Mouse (Mus musculus): Measurements from ENCODE around the gene Jak1. TPM values are rescaled to one million over a fixed set of nuclear protein-coding genes. Genes with fewer than 3 reads are reported as not detected.

Gene Jak1
- polyA plus RNA-seq, 1 experiment from 2014 or later: 64.7 TPM

- Histone ChIP-seq H3K9me3 (no peaks in the 10 kb centered on the region), H3K27me3 (replicated peaks) (peaks cover 31% of the 10 kb centered on the region), H3K4me3 (no peak overlapping the region), H3K4me1 (peaks cover 14% of the 10 kb centered on the region; the same call in 1 of the 2 replicates), H3K4me2 (replicated peaks) (peak overlapping the region; percentile 86; the same call in 1 of the 2 replicates), H3K9ac (no peak overlapping the region), H3K27ac (no peak overlapping the region), H3K36me3 (no peaks in the 10 kb centered on the region)
- ATAC-seq (ENCODE audit: low FRiP score, low read depth): no peak
- 38% methylated on average over 9 of the region's 9 CpGs for WGBS
Observed at GRCm38 (mm10) chr4:101293661-101294060, 28.6 kb upstream of the Jak1 start.

DNA sequence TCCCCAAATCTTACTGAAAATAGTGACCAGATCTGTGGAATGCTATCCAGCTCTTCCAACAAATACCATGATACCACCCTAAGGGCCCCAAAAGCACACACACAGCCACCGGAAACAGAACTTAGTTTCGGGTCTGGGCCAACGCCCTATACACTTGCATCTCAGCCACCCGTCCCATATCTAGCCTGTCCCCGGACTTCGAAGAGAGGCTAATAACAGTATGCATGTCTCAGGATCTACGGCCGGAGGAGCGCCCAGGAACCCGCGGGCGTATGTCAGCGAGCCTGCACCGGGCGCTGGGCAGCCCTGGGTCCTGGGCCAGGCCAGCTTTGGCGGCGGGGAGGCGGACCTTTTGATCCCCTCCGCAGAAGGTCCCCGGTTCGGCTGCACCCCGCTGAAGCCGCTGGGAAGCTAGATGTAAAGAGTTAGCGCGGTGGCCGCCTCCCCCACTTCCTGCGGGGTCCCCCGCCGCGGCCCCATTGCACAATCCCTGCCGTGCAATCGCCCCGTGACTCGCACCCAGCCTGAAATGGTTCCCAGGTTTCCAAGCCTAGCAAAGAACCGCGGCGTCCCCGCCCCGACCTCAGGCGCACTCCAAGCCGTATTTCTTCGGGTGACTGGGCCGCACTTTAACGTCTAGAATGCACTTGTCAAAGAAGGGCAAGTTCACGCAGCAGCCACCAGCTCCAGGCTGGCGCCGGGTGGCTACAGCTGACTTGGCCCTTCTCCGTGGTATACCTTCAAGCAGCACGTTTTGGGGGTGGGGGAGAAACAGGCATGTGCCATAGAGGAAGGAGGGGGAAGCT lies 27.9 kb upstream of the Jak1 start:
- Histone ChIP-seq H3K36me3 (no peaks in the 10 kb centered on the region), H3K9ac (peak overlapping the region; percentile 51), H3K27me3 (replicated peaks) (peaks cover 31% of the 10 kb centered on the region), H3K9me3 (no peaks in the 10 kb centered on the region), H3K4me1 (peaks cover 14% of the 10 kb centered on the region; the same call in 1 of the 2 replicates), H3K4me2 (replicated peaks) (peak overlapping the region; percentile 86), H3K27ac (no peak overlapping the region), H3K4me3 (peak overlapping the region; percentile 43)
- ATAC-seq (ENCODE audit: low FRiP score, low read depth): peak; percentile 57; the same call in 1 of the 2 replicates
- WGBS: under 1% methylated on average over 49 of the region's 49 CpGs

DNA sequence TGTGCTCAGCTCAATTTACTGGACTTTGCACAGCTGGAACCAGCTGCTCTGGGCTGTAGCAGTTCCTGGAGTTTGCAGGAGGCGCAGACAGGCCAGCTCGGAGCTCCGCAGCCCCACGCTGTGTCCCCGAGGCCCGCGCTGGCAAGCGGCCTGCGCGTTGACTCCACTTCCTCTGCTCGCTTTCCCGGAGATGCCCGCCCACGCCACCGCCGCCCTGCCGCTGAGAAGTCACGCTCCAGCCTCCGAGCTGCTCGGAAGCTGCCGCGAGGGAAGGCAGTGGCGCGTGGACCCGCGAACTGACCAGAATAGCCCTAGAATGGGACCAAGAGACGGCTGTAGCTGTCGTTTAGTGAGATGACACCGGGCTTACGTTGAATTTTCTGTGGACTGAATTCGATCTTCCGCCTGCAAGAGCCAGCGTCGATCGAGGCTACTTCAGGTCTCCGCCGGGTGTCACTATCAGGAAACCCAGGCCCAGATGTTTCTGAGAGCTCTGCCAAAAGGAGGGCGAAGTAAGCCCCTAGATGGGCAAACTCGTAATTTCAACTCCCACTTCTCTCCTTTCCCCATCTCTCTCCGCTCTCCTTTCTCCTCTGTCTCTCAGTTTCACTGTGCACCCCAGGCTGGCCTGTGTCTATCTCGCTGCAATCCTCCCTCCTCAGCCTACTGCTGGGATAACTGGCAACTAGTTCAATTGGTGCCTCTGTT lies 27.1 kb upstream of the Jak1 start:
- peaks cover 31% of the 10 kb centered on the region for H3K27me3 ChIP-seq (replicated peaks)
- H3K9ac ChIP-seq: peak overlapping the region; percentile 51
- H3K27ac ChIP-seq: no peak overlapping the region
- peak; percentile 63; the same call in 1 of the 2 replicates for ATAC-seq (ENCODE audit: low FRiP score, low read depth)
- H3K4me1 ChIP-seq: peaks cover 14% of the 10 kb centered on the region; the same call in 1 of the 2 replicates
- H3K4me3 ChIP-seq: peak overlapping the region; percentile 37
- 2% methylated on average over 41 of the region's 41 CpGs for WGBS
- H3K36me3 ChIP-seq: no peaks in the 10 kb centered on the region
- H3K9me3 ChIP-seq: no peaks in the 10 kb centered on the region
- peak overlapping the region; percentile 86 for H3K4me2 ChIP-seq (replicated peaks)

GRCm38 (mm10) chr4:101288292-101288691 lies 23.2 kb upstream of the Jak1 start:
- no peaks in the 10 kb centered on the region for H3K9me3 ChIP-seq
- no peak overlapping the region for H3K4me2 ChIP-seq (replicated peaks)
- no peak overlapping the region for H3K9ac ChIP-seq
- peaks cover 16% of the 10 kb centered on the region for H3K27me3 ChIP-seq (replicated peaks)
- H3K4me1 ChIP-seq: peaks cover 12% of the 10 kb centered on the region; the same call in 1 of the 2 replicates
- H3K4me3 ChIP-seq: no peak overlapping the region
- H3K27ac ChIP-seq: no peak overlapping the region
- H3K36me3 ChIP-seq: no peaks in the 10 kb centered on the region
- no peak for ATAC-seq (ENCODE audit: low FRiP score, low read depth)
- WGBS: 52% methylated on average over 11 of the region's 11 CpGs

GRCm38 (mm10) chr4:101286562-101286961 lies 21.5 kb upstream of the Jak1 start:
- no peaks in the 10 kb centered on the region for H3K9me3 ChIP-seq
- no peak overlapping the region for H3K27ac ChIP-seq
- H3K4me3 ChIP-seq: no peak overlapping the region
- no peak overlapping the region for H3K9ac ChIP-seq
- no peak overlapping the region for H3K4me2 ChIP-seq (replicated peaks)
- H3K27me3 ChIP-seq (replicated peaks): peaks cover 5% of the 10 kb centered on the region; the same call in 1 of the 2 replicates
- WGBS: 89% methylated on average over 6 of the region's 6 CpGs
- H3K36me3 ChIP-seq: no peaks in the 10 kb centered on the region
- no peaks in the 10 kb centered on the region for H3K4me1 ChIP-seq
- ATAC-seq (ENCODE audit: low FRiP score, low read depth): no peak

GRCm38 (mm10) chr4:101285906-101286432 lies 20.9 kb upstream of the Jak1 start:
- Histone ChIP-seq H3K4me2 (replicated peaks) (no peak overlapping the region), H3K9me3 (no peaks in the 10 kb centered on the region), H3K36me3 (no peaks in the 10 kb centered on the region), H3K9ac (no peak overlapping the region), H3K4me1 (no peaks in the 10 kb centered on the region), H3K27me3 (replicated peaks) (peaks cover 1% of the 10 kb centered on the region; the same call in 1 of the 2 replicates), H3K27ac (no peak overlapping the region), H3K4me3 (no peak overlapping the region)
- WGBS: 65% methylated on average over 2 of the region's 2 CpGs
- ATAC-seq (ENCODE audit: low FRiP score, low read depth): no peak

DNA sequence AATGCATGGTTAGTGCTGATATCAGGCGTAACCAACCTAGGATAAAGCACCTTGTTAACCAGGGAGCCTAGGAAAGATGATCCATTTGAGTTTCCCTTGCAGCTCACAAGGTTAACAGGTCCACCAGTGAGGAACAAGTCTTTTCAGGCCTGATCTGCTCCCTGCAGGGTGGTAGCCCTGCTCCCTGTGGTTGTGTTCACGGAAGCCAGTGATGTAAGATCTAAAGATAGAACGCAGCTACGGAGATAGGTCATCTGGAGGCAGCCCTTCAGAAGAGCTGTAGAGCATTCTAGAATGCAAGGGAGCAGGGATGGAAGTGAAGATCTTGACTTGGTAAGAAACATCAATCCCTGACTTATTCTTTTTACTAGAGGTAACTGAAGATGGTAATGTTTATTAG lies 18.9 kb upstream of the Jak1 start:
- no peak for ATAC-seq (ENCODE audit: low FRiP score, low read depth)

GRCm38 (mm10) chr4:101282237-101282636 lies 17.2 kb upstream of the Jak1 start:
- H3K27ac ChIP-seq: no peak overlapping the region
- H3K36me3 ChIP-seq: no peaks in the 10 kb centered on the region
- no peak overlapping the region for H3K9ac ChIP-seq
- H3K27me3 ChIP-seq (replicated peaks): no peaks in the 10 kb centered on the region
- H3K4me3 ChIP-seq: no peak overlapping the region
- no peaks in the 10 kb centered on the region for H3K9me3 ChIP-seq
- no peaks in the 10 kb centered on the region for H3K4me1 ChIP-seq
- H3K4me2 ChIP-seq (replicated peaks): no peak overlapping the region
- no peak for ATAC-seq (ENCODE audit: low FRiP score, low read depth)
- 70% methylated on average over 1 of the region's 1 CpGs for WGBS

More for the DNA sequence above, 18.9 kb upstream of the Jak1 start:
- H3K4me2 ChIP-seq (replicated peaks): no peak overlapping the region
- H3K9ac ChIP-seq: no peak overlapping the region
- H3K27me3 ChIP-seq (replicated peaks): no peaks in the 10 kb centered on the region
- no peaks in the 10 kb centered on the region for H3K36me3 ChIP-seq
- WGBS: 79% methylated on average over 4 of the region's 4 CpGs
- no peak overlapping the region for H3K4me3 ChIP-seq
- H3K9me3 ChIP-seq: no peaks in the 10 kb centered on the region
- H3K27ac ChIP-seq: no peak overlapping the region
- no peaks in the 10 kb centered on the region for H3K4me1 ChIP-seq

- Histone ChIP-seq H3K36me3 (no peaks in the 10 kb centered on the region), H3K4me1 (no peaks in the 10 kb centered on the region), H3K9me3 (no peaks in the 10 kb centered on the region), H3K27ac (no peak overlapping the region), H3K4me2 (replicated peaks) (no peak overlapping the region), H3K4me3 (no peak overlapping the region), H3K9ac (no peak overlapping the region), H3K27me3 (replicated peaks) (no peaks in the 10 kb centered on the region)
- no peak for ATAC-seq (ENCODE audit: low FRiP score, low read depth)
- 86% methylated on average over 2 of the region's 2 CpGs for WGBS
Observed at GRCm38 (mm10) chr4:101280119-101280518, 15.0 kb upstream of the Jak1 start.

GRCm38 (mm10) chr4:101276456-101277070 lies 11.5 kb upstream of the Jak1 start:
- H3K9ac ChIP-seq: no peak overlapping the region
- H3K4me1 ChIP-seq: no peaks in the 10 kb centered on the region
- 86% methylated on average over 6 of the region's 6 CpGs for whole genome bisulfite sequencing
- H3K4me2 ChIP-seq (replicated peaks): no peak overlapping the region
- no peaks in the 10 kb centered on the region for H3K36me3 ChIP-seq
- H3K9me3 ChIP-seq: no peaks in the 10 kb centered on the region
- H3K27me3 ChIP-seq (replicated peaks): no peaks in the 10 kb centered on the region
- no peak overlapping the region for H3K4me3 ChIP-seq
- ATAC-seq (ENCODE audit: low FRiP score, low read depth): no peak
- H3K27ac ChIP-seq: no peak overlapping the region

DNA sequence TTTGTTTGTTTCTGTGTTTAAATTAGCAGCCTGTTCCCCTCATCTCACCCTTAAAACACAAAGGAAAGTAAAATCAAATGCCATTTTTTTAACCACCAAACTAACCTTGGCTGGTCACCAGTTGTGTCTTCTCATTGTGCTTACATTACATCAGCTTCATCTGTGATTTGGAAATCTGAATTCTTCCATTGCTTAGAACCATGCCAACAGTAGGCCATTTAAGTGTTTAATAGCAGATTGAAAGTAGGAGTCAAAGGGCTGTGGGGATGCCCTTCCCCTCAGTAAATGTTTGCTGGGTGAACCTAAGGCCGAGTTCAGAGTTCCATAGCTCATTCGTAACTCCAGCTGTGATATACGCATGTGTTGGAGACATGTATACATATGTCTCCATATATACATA lies 10.8 kb upstream of the Jak1 start:
- H3K4me2 ChIP-seq (replicated peaks): no peak overlapping the region
- no peak overlapping the region for H3K4me3 ChIP-seq
- WGBS: 87% methylated on average over 3 of the region's 3 CpGs
- no peaks in the 10 kb centered on the region for H3K4me1 ChIP-seq
- no peak overlapping the region for H3K27ac ChIP-seq
- H3K9ac ChIP-seq: no peak overlapping the region
- ATAC-seq (ENCODE audit: low FRiP score, low read depth): no peak
- H3K36me3 ChIP-seq: no peaks in the 10 kb centered on the region
- no peaks in the 10 kb centered on the region for H3K27me3 ChIP-seq (replicated peaks)
- no peaks in the 10 kb centered on the region for H3K9me3 ChIP-seq

GRCm38 (mm10) chr4:101270734-101271133 lies 5.7 kb upstream of the Jak1 start:
- no peak overlapping the region for H3K9ac ChIP-seq
- no peaks in the 10 kb centered on the region for H3K36me3 ChIP-seq
- no peak for ATAC-seq (ENCODE audit: low FRiP score, low read depth)
- H3K4me3 ChIP-seq: no peak overlapping the region
- H3K4me1 ChIP-seq: no peaks in the 10 kb centered on the region
- 87% methylated on average over 3 of the region's 3 CpGs for WGBS
- no peak overlapping the region for H3K27ac ChIP-seq
- no peaks in the 10 kb centered on the region for H3K9me3 ChIP-seq
- H3K27me3 ChIP-seq (replicated peaks): no peaks in the 10 kb centered on the region
- H3K4me2 ChIP-seq (replicated peaks): no peak overlapping the region
